Mouse (Mus musculus) ES-E14 (cell line): Measurements from ENCODE around the gene Nmnat1. TPM values are rescaled to one million over a fixed set of nuclear protein-coding genes. Genes with fewer than 3 reads are reported as not detected.
"Not testable (repeated sequence)": the region's sequence is repeated elsewhere in the genome, so short reads cannot be mapped to it uniquely, and the experiment has no call there.

ENCODE experiments used
- DNase-seq: peaks from one replicate; pipeline ENCODE4 v3.0.0-alpha.2; 2013; ENCODE audit warnings: low read depth, low spot score
- H3K27ac ChIP-seq: 2 replicates; pipeline ENCODE4 v1.5.1; 2012; ENCODE audit warnings: low read depth, mild to moderate bottlenecking, low read length, moderate library complexity, mixed read lengths; ENCODE audit not compliant: poor library complexity, insufficient read depth, severe bottlenecking
- H3K36me3 ChIP-seq: 2 replicates; pipeline ENCODE4 v1.6.1; 2012; ENCODE audit warnings: mild to moderate bottlenecking, low read length, moderate library complexity, mixed read lengths; ENCODE audit not compliant: control insufficient read depth, poor library complexity, insufficient read depth, severe bottlenecking
- H3K4me1 ChIP-seq, 2 experiments: fragments of 150-350 bp in 1 of 2; sonication (generic) in 1 of 2; 2 replicates each; pipeline ENCODE4 v1.6.1; 2012; ENCODE audit warnings: low read length in 2 of 2, mild to moderate bottlenecking in 1 of 2, mixed read lengths in 1 of 2; ENCODE audit not compliant: control insufficient read depth in 2 of 2, insufficient read depth in 2 of 2, poor library complexity in 1 of 2
- H3K4me3 ChIP-seq, 2 experiments: fragments of 150-350 bp in 1 of 2; sonication (generic) in 1 of 2; 2 replicates each; pipeline ENCODE4 v1.5.1; 2012; ENCODE audit warnings: low read length in 2 of 2, low read depth in 1 of 2, mild to moderate bottlenecking in 1 of 2, mixed read lengths in 1 of 2; ENCODE audit not compliant: insufficient read depth in 1 of 2, poor library complexity in 1 of 2, severe bottlenecking in 1 of 2
- H3K9ac ChIP-seq: 2 replicates; pipeline ENCODE4 v1.6.1; 2012; ENCODE audit warnings: low read depth, mild to moderate bottlenecking, low read length, mixed read lengths; ENCODE audit not compliant: poor library complexity, insufficient read depth, severe bottlenecking
- H3K9me3 ChIP-seq: fragments of 150-350 bp; sonication (generic); 2 replicates; pipeline ENCODE4 v1.6.1; 2012; ENCODE audit warnings: low read depth, mild to moderate bottlenecking, low read length; ENCODE audit not compliant: control insufficient read depth, insufficient read depth
- CHD2 ChIP-seq: IDR thresholded peaks from 2 replicates; pipeline ENCODE4 v1.6.1; 2014; ENCODE audit warnings: mild to moderate bottlenecking, low read depth, low read length, inconsistent platforms
- HCFC1 ChIP-seq: IDR thresholded peaks from 2 replicates; pipeline ENCODE4 v1.6.1; 2012; ENCODE audit warnings: low read length, inconsistent platforms, borderline replicate concordance; ENCODE audit not compliant: insufficient read depth
- MAFK ChIP-seq: IDR thresholded peaks from 2 replicates; pipeline ENCODE4 v1.6.1; 2014; ENCODE audit warnings: mild to moderate bottlenecking, low read depth, low read length, inconsistent platforms; ENCODE audit not compliant: insufficient read depth
- ZC3H11A ChIP-seq: IDR thresholded peaks from 2 replicates; pipeline ENCODE4 v1.6.1; 2012; ENCODE audit warnings: low read depth, mild to moderate bottlenecking, inconsistent platforms, low read length, borderline replicate concordance
- ZNF384 ChIP-seq: IDR thresholded peaks from 2 replicates; pipeline ENCODE4 v1.6.1; 2012; ENCODE audit warnings: low read depth, low read length, inconsistent platforms
- in situ Hi-C, 2 experiments: fragments of 600-800 bp; cut with MboI; formaldehyde crosslinking; loops; one replicate each; pipeline ENCODE4 v1.15.1; 2025; ENCODE audit warnings: low sequenced_read_pairs in 2 of 2, inconsistent platforms in 1 of 2; ENCODE audit not compliant: unreplicated experiment in 2 of 2
- total RNA-seq: library from RNA; depleted of rRNA; stranded (reverse); fragments of 300-350 nt; gene quantifications from 2 replicates; pipeline ENCODE4 v1.2.3, GENCODE M21; 2012

Nmnat1 gene
- total RNA-seq, 1 experiment, result 11.0 TPM

DNA sequence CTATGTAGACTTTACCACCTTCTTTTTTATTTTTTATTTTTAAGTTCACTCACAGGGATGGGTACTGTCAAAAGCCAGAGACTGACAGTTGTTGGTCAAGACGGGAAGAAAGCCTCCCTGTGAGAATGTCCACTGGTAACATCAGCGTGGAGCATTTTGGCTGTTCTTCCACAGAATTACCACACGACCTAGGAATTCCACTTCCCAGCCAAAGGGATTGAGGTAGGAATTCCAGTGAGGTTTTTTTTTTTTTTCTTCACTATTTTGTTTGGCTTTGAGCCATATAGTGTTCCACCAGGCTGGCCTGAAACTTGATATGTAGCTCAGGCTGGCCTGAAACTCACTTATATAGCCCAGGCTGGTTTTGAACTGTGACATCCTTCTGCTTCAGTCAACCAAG, 42.6 kb downstream of the Nmnat1 start:
- in situ Hi-C loops, result no loop called here
- TF ChIP-seq ZC3H11A, result no peak
- TF ChIP-seq CHD2, result no peak
- no peak; the same call in 1 of the 2 replicates for TF ChIP-seq ZNF384
- TF ChIP-seq HCFC1, result no peak
- TF ChIP-seq MAFK, result no peak

DNA sequence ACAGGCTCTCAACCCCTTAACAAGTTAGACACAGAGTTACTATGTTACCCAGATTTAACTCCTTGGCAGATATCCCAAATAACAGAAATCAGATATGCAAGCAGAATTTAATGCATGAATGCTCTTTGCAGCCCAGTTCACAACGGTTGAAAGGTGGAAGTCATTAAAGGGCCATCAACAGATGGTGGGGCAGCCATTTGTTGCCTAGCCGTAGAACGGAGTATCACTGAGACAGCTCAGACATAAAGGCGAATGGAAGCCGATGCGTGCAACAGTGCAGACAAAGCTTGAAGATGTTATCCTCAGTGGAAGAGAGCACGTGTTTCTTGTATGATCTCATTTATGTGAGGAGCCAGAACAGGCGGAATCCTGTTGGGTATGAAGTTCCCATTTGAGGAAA, 44.4 kb downstream of the Nmnat1 start:
- TF ChIP-seq HCFC1 (no peak), ZNF384 (no peak), MAFK (no peak), ZC3H11A (no peak), CHD2 (no peak)
- H3K27ac ChIP-seq, result no peak overlapping the region
- in situ Hi-C loops, result no loop called here

More for the DNA sequence above, 42.6 kb downstream of the Nmnat1 start:
- Histone ChIP-seq H3K36me3 (no peaks in the 10 kb centered on the region), H3K27ac (no peak overlapping the region), H3K9me3 (no peaks in the 10 kb centered on the region), H3K4me1 (peaks cover 2 to 8% of the 10 kb centered on the region in 2 experiments; a peak in 2 of 4 replicates), H3K4me3 (no peak overlapping the region), H3K9ac (no peak overlapping the region)
- no peak for DNase-seq

DNA sequence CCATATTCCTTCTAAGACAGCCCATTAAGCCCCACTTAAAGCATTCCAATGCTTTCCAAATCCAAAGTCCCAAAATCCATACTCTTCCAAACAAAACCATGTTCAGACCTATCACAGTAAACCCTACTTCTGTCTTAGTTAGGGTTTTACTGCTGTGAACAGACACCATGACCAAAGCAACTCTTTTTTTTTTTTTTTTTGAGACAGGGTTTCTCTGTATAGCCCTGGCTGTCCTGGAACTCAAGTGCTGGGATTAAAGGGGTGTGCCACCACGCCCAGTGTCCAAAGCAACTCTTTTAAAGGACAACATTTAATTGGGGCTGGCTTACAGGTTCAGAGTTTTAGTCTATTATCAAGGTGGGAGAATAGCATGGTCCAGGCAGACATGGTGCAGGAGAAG, 53.1 kb downstream of the Nmnat1 start:
- H3K27ac ChIP-seq, H3K9me3 ChIP-seq, H3K9ac ChIP-seq, H3K4me3 ChIP-seq, H3K4me1 ChIP-seq, in situ Hi-C loops, DNase-seq, H3K36me3 ChIP-seq: not testable (repeated sequence)
- TF ChIP-seq ZNF384, result 0 out of 2 replicates have a peak, but pooled peaks have one; percentile 52

More for the DNA sequence above, 44.4 kb downstream of the Nmnat1 start:
- H3K9me3 ChIP-seq, result no peaks in the 10 kb centered on the region
- H3K4me3 ChIP-seq, result no peak overlapping the region
- no peaks in the 10 kb centered on the region for H3K36me3 ChIP-seq
- peaks cover 2 to 4% of the 10 kb centered on the region in 2 experiments; a peak in 2 of 4 replicates for H3K4me1 ChIP-seq
- H3K9ac ChIP-seq, result no peak overlapping the region
- no peak for DNase-seq

DNA sequence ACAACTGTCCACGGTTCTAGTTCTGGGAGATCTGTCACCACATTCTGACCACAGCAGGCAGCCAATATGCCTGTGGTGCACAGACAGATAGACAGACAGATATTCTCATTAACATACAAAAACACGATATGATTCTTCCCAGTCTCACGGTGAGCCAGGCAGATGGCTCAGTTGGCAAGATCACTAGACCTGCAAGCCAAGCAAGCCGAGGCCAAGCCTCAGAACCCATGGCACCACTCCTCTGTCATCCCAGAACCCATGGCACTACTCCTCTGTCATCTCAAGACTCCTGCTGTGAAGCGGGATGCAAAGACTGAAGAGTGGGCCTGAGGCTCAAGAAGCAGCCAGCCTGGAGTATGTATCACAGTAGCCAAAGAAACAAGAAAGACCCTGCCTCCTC, 55.4 kb downstream of the Nmnat1 start:
- TF ChIP-seq MAFK, result no peak
- no peak for TF ChIP-seq CHD2
- TF ChIP-seq ZNF384, result no peak
- TF ChIP-seq ZC3H11A, result no peak
- no peak for TF ChIP-seq HCFC1
- no peak for DNase-seq
- in situ Hi-C loops, result no loop called here
- Histone ChIP-seq H3K27ac (no peak overlapping the region), H3K4me1 (peaks cover 0 to 4% of the 10 kb centered on the region in 2 experiments; a peak in 2 of 4 replicates), H3K9ac (no peak overlapping the region), H3K9me3 (no peaks in the 10 kb centered on the region), H3K36me3 (no peaks in the 10 kb centered on the region), H3K4me3 (no peak overlapping the region)

DNA sequence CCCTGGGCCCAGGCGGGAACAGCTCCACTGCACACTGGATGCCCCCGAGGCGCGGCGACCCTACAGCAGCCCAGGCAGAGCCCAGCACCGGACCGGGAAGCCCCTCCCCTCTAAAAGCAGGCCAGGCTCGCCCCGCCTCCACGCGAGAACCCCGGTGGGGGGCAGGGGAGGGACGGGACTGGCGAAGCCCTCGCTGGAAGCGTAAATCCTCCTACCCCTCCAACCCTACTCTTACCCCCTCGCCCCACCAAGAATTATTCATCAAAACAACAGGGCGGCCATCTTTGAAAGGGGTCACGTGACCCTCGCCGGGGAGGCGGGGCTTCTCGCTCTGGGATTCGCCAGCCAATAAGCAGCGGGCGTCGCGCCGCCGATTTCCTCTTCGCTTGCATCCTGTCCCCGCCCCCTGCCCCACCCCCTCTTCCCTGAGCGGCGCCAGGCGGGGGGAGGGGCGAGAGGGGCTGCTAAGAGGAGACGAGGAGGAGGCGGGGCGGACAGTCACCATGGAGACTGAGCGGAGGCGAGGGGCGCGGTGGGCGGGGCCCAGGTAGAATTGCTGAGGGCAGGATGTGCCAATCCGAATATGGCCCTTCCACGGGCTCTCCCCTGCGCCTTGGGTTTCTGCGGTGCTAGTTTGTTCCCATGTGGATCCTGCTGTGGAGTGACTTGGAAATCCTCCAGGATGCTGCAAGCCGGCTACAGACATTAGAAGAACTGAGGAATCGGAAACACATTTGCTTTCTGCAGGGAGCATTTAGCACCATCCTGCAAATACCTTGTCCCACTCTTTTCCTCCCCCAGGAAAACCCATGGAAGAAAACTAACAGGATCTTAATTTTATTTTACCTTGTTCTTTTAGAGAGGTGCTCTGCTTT, 58.4 kb downstream of the Nmnat1 start, which contains the start of gene Ube4b:
Gene Ube4b (minus strand): TSS at position 425 of the 875 bp plus-strand sequence.
- Histone ChIP-seq H3K4me3 (peak within 1 kb of the TSS; percentile 72 to 99), H3K27ac (peak within 1 kb of the TSS; percentile 97), H3K4me1 (peaks cover 5% of the 10 kb centered on the region in 2 experiments; a peak in 3 of 4 replicates), H3K9ac (peak within 1 kb of the TSS; percentile 98), H3K36me3 (no peaks in the 10 kb centered on the region; the same call in 1 of the 2 replicates), H3K9me3 (no peaks in the 10 kb centered on the region)
- DNase-seq, result peak; percentile 100
- TF ChIP-seq MAFK, result no peak
- TF ChIP-seq HCFC1, result no peak
- peak; percentile 54; the same call in 1 of the 2 replicates for TF ChIP-seq CHD2
- TF ChIP-seq ZNF384, result no peak
- in situ Hi-C loops, result no loop called here
